Mouse (Mus musculus) heart, postnatal 0 days (tissue): ENCODE data around the gene Ap3m1.

Source experiments
- CTCF ChIP-seq: IDR thresholded peaks from 2 replicates; pipeline ENCODE4 v1.5.1; 2016; ENCODE audit warnings: antibody characterized with exemption, control low read depth, low read depth
- EP300 ChIP-seq: IDR thresholded peaks from 2 replicates; pipeline ENCODE4 v1.6.1; 2016; ENCODE audit warnings: antibody characterized with exemption, low read depth

- TF ChIP-seq CTCF (peak; percentile 50), EP300 (no peak)
Observed at GRCm38 (mm10) chr14:21018977-21019376, 33.3 kb downstream of the Ap3m1 start.
